Mouse (Mus musculus): ENCODE measurements around the gene Dgke.
"Not testable (repeated sequence)": the region's sequence is repeated elsewhere in the genome, so short reads cannot be mapped to it uniquely, and the experiment has no call there.

Dgke gene

GRCm38 (mm10) chr11:89066750-89067149 is at the start of gene Dgke:
Gene Dgke (minus strand): TSS chr11:89066850.
- DNase-seq = no peak

- no peak for DNase-seq
Measured at GRCm38 (mm10) chr11:89107180-89107807, 40.6 kb upstream of the Dgke start.

DNA sequence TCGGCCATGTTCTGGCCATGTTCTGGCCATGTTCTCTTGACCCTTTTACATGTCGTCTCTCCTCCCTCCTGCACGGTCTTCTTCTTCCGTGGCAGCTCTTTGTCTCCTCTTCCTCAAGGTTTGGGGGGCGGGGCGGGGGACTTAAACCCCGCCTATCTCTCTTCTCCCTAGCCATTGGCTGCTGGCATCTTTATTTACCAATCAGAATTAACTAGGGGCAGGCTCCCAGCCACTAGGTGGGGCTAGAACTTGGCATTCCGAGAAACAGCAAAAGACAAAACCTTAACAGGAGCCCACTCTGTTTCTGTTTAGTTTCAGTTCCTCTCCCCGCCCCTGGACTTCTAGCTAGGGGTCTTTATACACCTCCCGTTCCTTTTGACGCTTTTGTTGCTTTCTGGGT is 39.2 kb upstream of the Dgke start:
- no peak for DNase-seq

GRCm38 (mm10) chr11:89105211-89105610 is 38.6 kb upstream of the Dgke start:
- peak; percentile 95 for DNase-seq

GRCm38 (mm10) chr11:89103166-89103565 is 36.5 kb upstream of the Dgke start:
- peak; percentile 97 for DNase-seq

- DNase-seq = peak; percentile 98
Measured at GRCm38 (mm10) chr11:89100826-89101321, 34.2 kb upstream of the Dgke start.

DNA sequence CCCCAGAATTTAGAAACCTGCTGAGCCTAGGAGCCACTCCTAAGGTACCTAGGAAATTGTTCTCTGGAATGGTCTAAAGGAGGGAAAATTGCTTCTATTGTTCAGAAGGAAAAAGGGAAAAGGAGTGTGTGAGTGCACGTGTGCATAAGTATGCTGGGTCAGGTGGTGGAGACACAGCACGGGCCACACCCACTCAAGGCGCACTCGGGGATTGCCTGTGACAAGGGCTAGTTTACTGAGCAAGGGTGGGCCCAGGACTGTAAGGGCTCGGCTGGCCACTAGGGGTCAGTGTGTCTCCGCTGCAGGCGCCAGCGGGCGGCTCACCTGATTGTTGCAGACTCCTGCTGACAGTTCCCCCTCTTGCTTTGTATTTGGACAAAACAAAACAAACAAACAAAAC is 33.8 kb upstream of the Dgke start:
- peak; percentile 98 for DNase-seq

DNA sequence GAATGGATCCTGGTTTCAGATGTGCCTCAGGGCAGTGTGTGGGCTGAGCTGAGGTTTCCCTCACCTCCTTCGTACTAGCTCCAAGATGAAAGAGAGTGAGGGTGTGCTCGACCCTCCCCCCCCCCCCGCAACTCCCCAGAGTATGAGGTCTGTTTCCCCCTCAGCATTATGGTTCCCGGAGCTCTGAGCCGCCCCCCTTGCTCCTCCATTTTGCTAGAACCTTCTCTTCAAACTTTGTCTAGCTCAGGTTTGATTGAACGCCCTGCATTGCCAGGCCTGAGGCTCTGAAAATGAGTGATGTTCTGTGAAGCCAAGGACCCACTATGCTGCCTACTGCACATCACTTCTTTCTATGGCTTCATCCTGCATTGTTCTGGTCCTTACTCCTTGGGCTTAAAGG is 32.3 kb upstream of the Dgke start:
- DNase-seq = no peak

- DNase-seq = no peak
Measured at GRCm38 (mm10) chr11:89098083-89098835, 31.6 kb upstream of the Dgke start.

- DNase-seq = not testable (repeated sequence)
Measured at GRCm38 (mm10) chr11:89097292-89097691, 30.6 kb upstream of the Dgke start.

DNA sequence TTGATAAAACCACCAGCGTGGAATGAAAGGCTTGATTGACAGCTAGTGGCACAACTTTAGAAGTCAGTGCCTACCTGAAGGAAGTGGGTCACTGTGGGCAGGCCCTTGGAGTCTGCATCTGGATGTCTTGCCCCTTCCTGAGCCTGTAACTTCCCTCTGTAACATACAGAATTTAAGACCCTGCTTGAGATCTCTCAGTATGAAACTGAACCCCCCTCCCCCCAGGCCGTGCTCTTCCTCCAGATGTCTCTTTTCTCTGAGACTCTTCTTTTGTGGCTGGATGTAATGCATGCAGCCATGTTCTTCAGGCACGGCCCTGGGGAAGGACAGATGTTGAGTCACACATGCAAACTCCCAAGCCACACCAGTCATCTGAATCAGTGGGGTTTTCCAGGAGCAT is 28.7 kb upstream of the Dgke start:
- DNase-seq = no peak

DNA sequence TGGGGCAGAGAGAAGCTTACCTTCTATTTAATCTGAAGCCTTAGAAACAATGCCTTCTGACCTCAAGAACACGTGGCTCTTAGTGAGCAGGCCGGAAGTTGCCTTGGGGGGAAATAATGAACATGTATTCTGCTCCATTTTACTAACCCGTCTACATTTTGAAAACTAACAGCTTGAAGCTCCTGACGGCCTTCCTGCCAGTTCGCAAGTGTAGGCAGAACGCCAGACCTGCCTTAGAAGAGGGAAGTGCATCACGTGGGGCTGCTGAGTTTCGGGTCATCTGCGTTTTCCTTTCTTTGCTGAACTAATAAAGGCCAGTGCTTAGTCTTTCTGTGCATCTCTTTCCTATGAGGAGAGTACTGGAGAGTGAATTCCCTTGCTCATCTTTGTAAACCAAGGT is 26.1 kb upstream of the Dgke start:
- peak; percentile 96 for DNase-seq

DNA sequence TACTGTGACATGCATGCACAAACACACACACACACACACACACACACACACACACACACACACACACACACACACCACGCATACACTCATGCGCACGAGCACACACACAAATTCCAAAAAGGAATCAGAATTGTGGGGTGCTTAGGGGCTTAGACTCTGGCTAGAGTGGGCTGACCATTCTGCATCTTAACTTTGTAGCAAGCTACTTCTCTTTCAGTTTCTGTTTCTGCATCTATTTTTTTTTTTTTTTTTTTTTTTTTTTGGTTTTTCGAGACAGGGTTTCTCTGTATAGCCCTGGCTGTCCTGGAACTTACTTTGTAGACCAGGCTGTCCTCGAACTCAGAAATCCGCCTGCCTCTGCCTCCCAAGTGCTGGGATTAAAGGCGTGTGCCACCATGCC is 23.7 kb upstream of the Dgke start:
- DNase-seq = not testable (repeated sequence)

DNA sequence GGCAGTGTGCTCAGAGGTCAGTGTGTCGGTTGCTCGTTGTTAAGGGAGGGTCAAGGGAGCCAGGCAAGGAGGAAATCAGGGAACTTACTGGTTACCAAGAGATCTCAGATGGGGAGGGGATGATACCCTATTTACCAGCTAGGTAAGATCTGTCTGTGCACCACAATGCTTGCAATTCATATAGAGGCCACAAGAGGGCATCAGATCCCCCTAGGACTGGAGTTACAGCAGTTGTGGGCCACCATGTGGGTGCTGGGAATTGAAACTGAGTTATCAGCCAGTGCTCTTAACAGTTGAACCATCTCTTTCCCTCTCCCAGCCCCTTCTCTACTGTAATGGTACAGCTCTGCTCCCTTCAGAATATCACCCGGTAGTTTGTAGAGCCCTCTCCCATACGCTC is 22.1 kb upstream of the Dgke start:
- no peak for DNase-seq

DNA sequence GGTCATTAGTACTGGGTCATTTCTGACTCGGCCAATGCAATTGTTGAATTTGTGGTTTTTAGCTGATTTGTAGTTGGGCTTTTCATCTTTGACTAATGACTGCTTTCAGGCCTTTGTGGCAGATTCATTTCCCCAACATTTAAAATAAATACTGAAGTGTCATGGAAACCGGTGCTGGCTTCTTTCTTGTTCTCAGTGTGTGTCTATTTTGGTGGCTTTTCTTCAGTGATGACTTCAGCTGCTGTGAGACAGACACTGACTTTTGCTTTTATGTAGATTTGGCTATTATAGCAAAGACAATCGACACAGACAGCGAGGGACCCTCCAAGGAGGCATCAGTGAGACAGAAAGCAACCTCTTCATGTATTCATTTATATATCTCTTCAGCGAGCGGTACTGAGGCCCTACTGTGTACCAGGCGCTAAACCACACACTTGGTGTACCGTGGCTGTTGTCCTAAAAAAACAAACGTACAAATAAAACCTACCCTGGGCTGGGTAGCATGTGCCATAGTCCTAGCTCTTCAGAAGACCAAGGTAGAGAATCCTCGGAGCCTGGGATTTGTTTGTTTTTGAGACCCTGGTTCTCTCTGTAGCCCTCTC is 19.7 kb upstream of the Dgke start:
- DNase-seq = no peak

GRCm38 (mm10) chr11:89084601-89085000 is 18.0 kb upstream of the Dgke start:
- DNase-seq = no peak

- not testable (repeated sequence) for DNase-seq
Measured at GRCm38 (mm10) chr11:89082691-89083090, 16.0 kb upstream of the Dgke start.

- not testable (repeated sequence) for DNase-seq
Measured at GRCm38 (mm10) chr11:89081906-89082305, 15.3 kb upstream of the Dgke start.

GRCm38 (mm10) chr11:89078996-89079680 is 12.5 kb upstream of the Dgke start:
- DNase-seq = no peak

- no peak for DNase-seq
Measured at GRCm38 (mm10) chr11:89078305-89078704, 11.7 kb upstream of the Dgke start.

DNA sequence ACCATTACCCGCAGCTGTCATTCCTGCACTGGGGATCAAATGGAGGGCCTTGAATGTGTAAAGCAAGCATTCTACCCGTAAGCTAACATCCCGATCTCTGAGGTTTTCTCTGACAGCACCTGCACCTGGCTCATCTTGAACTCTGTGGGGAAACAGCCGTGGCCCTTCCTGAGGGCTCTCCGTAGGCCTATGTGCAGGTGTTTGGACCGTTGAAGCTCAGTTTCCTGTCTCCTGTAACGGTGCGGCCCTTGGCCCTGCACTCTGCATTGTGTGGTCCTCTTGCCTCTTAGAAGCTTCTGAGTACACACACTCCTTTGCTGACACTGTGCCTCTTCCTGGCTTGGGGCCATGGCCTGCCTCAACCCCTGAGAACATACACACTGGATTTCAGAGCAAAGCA is 11.0 kb upstream of the Dgke start:
- no peak for DNase-seq

DNA sequence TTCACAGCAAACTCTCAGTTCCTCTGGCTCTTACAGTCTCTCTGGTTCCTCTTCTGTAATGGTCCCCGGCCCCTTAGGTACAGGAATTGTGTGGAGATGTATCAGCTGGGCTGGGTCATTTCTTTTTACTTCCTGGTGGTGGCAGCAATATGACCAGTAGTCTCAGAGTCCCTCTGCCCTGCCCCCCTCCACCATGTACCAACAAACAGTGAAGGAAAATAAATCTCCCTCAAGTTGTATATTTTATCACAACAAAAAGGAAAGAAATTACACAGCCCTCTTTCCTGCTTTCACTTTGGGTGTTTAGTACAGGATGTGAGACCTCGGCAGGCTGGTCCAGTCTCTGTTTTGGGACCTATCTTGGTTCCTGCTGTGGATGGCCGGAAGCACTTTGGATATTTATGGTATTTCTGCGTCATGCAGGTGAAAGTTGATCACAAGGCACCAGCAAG is 9.7 kb upstream of the Dgke start:
- peak; percentile 93 for DNase-seq

DNA sequence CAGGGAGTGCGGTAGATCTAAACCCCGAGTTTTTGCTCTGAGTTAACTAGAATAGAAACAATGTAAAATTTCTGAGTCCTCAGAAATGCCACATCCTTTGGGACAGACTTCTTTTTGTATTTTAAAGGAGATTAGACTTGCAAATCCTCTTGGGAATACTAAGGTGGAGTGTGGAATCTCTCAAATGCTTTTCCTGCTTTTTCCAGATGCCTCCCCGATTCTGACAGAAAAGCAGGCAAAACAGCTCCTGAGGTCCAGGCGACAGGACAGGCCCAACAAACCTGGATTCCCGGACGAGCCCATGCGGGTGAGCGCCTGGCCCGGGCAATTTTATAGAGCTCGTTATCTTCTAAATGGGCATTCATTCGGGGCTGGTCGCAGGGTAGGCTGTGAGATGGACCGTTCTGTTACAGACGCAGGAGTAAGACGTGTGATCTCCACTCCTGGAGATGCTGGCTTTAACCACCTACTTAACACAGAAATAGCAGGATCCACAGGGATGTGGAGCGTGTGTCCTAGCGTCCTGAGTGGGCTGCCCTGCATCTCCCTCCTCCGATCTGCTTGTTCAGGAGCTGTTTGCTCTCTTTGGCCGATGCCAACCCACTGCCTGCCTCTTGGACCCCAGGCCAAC is 8.2 kb upstream of the Dgke start:
- no peak for DNase-seq
